Mouse (Mus musculus) MEL (cell line): ENCODE results near the gene Snapc5. TPM values are rescaled to one million over a fixed set of nuclear protein-coding genes. Genes with fewer than 3 reads are reported as not detected.
A peak's percentile ranks its signal among the peaks of the same experiment; 100 is the strongest.

Source experiments
- DNase-seq: peaks from one replicate; pipeline ENCODE4 v3.0.0; 2011; ENCODE audit warnings: low read depth, low spot score
- H3K27ac ChIP-seq: 2 replicates; pipeline ENCODE4 v1.5.1; 2012; ENCODE audit warnings: low read depth, mild to moderate bottlenecking, control low read depth, low read length, moderate library complexity; ENCODE audit not compliant: control insufficient read depth
- H3K27me3 ChIP-seq, 2 experiments: fragments of 150-350 bp in 1 of 2; sonication (generic) in 1 of 2; 2 replicates each; pipeline ENCODE4 v1.6.1; 2012; ENCODE audit warnings: low read length in 2 of 2, mild to moderate bottlenecking in 2 of 2, improper control_type of control experiment in 1 of 2, moderate library complexity in 1 of 2; ENCODE audit not compliant: insufficient read depth in 2 of 2, control insufficient read depth in 1 of 2
- H3K36me3 ChIP-seq, 2 experiments: 2 replicates each; pipeline ENCODE4 v1.6.1; 2012 to 2014; ENCODE audit warnings: low read length in 2 of 2, improper control_type of control experiment in 1 of 2, inconsistent platforms in 1 of 2, mild to moderate bottlenecking in 1 of 2; ENCODE audit not compliant: insufficient read depth in 2 of 2, control insufficient read depth in 1 of 2
- H3K4me1 ChIP-seq, 2 experiments: fragments of 150-350 bp in 1 of 2; sonication (generic) in 1 of 2; 2 replicates each; pipeline ENCODE4 v1.6.1; 2012; ENCODE audit warnings: low read length in 2 of 2, improper control_type of control experiment in 1 of 2, mild to moderate bottlenecking in 1 of 2; ENCODE audit not compliant: insufficient read depth in 2 of 2, control insufficient read depth in 1 of 2
- H3K4me3 ChIP-seq, 2 experiments: fragments of 150-350 bp in 1 of 2; sonication (generic) in 1 of 2; 2 replicates each; pipeline ENCODE4 v1.5.1; 2012; ENCODE audit warnings: low read depth in 2 of 2, low read length in 2 of 2, mild to moderate bottlenecking in 2 of 2, moderate library complexity in 2 of 2, control low read depth in 1 of 2, improper control_type of control experiment in 1 of 2; ENCODE audit not compliant: control insufficient read depth in 1 of 2, insufficient read depth in 1 of 2
- H3K79me2 ChIP-seq: 2 replicates; pipeline ENCODE4 v1.6.1; 2012; ENCODE audit warnings: mild to moderate bottlenecking, low read length, moderate library complexity; ENCODE audit not compliant: control insufficient read depth, poor library complexity, insufficient read depth
- H3K9ac ChIP-seq: 2 replicates; pipeline ENCODE4 v1.6.1; 2012; ENCODE audit warnings: low read depth, mild to moderate bottlenecking, control low read depth, low read length, moderate library complexity; ENCODE audit not compliant: control insufficient read depth, poor library complexity, severe bottlenecking
- H3K9me3 ChIP-seq: fragments of 150-350 bp; sonication (generic); replicated peaks from 2 replicates; pipeline ENCODE4 v1.6.1; 2012; ENCODE audit warnings: mild to moderate bottlenecking, low read length, improper control_type of control experiment, moderate library complexity; ENCODE audit not compliant: insufficient read depth
- BHLHE40 ChIP-seq: IDR thresholded peaks from 2 replicates; pipeline ENCODE4 v1.6.1; 2012; ENCODE audit warnings: low read depth, mild to moderate bottlenecking, inconsistent platforms, low read length, improper control_type of control experiment, borderline replicate concordance
- CHD1 ChIP-seq: IDR thresholded peaks from 2 replicates; pipeline ENCODE4 v1.6.1; 2012; ENCODE audit warnings: low read depth, mild to moderate bottlenecking, inconsistent platforms, low read length, improper control_type of control experiment
- MAZ ChIP-seq: IDR thresholded peaks from 2 replicates; pipeline ENCODE4 v1.6.1; 2012; ENCODE audit warnings: low read depth, mild to moderate bottlenecking, inconsistent platforms, low read length, improper control_type of control experiment
- MYB ChIP-seq: IDR thresholded peaks from 2 replicates; pipeline ENCODE4 v1.6.1; 2011; ENCODE audit warnings: mild to moderate bottlenecking, low read depth, low read length, improper control_type of control experiment
- POLR2A ChIP-seq, 2 experiments: IDR thresholded peaks; 2 replicates each; pipeline ENCODE4 v1.6.1; 2011 to 2012; ENCODE audit warnings: low read length in 2 of 2, mild to moderate bottlenecking in 2 of 2, control low read depth in 1 of 2, improper control_type of control experiment in 1 of 2, low read depth in 1 of 2, moderate library complexity in 1 of 2; ENCODE audit not compliant: control insufficient read depth in 1 of 2, insufficient read depth in 1 of 2, poor library complexity in 1 of 2
- SIN3A ChIP-seq: IDR thresholded peaks from 2 replicates; pipeline ENCODE4 v1.6.1; 2012; ENCODE audit warnings: low read length, improper control_type of control experiment, inconsistent platforms
- SMC3 ChIP-seq: IDR thresholded peaks from 2 replicates; pipeline ENCODE4 v1.6.1; 2011; ENCODE audit warnings: low read depth, low read length, improper control_type of control experiment
- ZMIZ1 ChIP-seq: IDR thresholded peaks from 2 replicates; pipeline ENCODE4 v1.6.1; 2012; ENCODE audit warnings: low read depth, mild to moderate bottlenecking, inconsistent platforms, low read length, improper control_type of control experiment, moderate library complexity
- ZNF384 ChIP-seq: IDR thresholded peaks from 2 replicates; pipeline ENCODE4 v1.6.1; 2012; ENCODE audit warnings: low read depth, mild to moderate bottlenecking, inconsistent platforms, low read length, improper control_type of control experiment
- polyA plus RNA-seq, 2 experiments: library from polyadenylated mRNA; stranded (reverse) in 1 of 2; unstranded in 1 of 2; fragments of >175 nt in 1 of 2; fragments of >200 nt in 1 of 2; gene quantifications; 2 replicates each; pipeline versions ENCODE4 v1.2.1 to v1.2.4; 2012; ENCODE audit warnings: low replicate concordance in 2 of 2, low read depth in 1 of 2; ENCODE audit not compliant: insufficient read length in 2 of 2, insufficient read depth in 1 of 2, missing spikeins in 1 of 2
- total RNA-seq: library from RNA; depleted of rRNA; stranded (reverse); fragments of 300-350 nt; gene quantifications from 2 replicates; pipeline ENCODE4 v1.2.3, GENCODE M21; 2012

Gene Snapc5
- total and polyA plus RNA-seq, 3 experiments = 8.6 to 10.6 TPM; not detected in 1

- Histone ChIP-seq H3K27me3 (no peaks in the 10 kb centered on the region), H3K9me3 (no peaks in the 10 kb centered on the region), H3K79me2 (peaks cover 60% of the 10 kb centered on the region), H3K4me3 (peak overlapping the region; percentile 74 to 100), H3K27ac (peak overlapping the region; percentile 94), H3K4me1 (peaks cover 0 to 11% of the 10 kb centered on the region in 2 experiments; a peak in 3 of 4 replicates), H3K36me3 (peaks cover 29 to 43% of the 10 kb centered on the region in 2 experiments), H3K9ac (peak overlapping the region; percentile 100)
- TF ChIP-seq POLR2A (IDR thresholded peaks at IDR 0.05; ENCODE audit: control insufficient read depth in 1 of 2, insufficient read depth in 1 of 2, low read depth in 1 of 2, low read length in 2 of 2, poor library complexity in 1 of 2) (0 out of 4 replicates have a peak, but pooled peaks of 1 of the 2 experiments have one; percentile 14), ZMIZ1 (no peak)
- peak; percentile 50 for DNase-seq
These were observed 4.7 kb upstream of the Snapc5 start for GRCm38 (mm10) chr9:64174341-64174740.

- peaks cover 0 to 11% of the 10 kb centered on the region in 2 experiments; a peak in 3 of 4 replicates for H3K4me1 ChIP-seq
- H3K36me3 ChIP-seq = peaks cover 29 to 46% of the 10 kb centered on the region in 2 experiments
- TF ChIP-seq MYB (no peak), BHLHE40 (no peak), CHD1 (0 out of 2 replicates have a peak, but pooled peaks have one; percentile 70), MAZ (no peak), ZNF384 (no peak), SMC3 (no peak)
- H3K9me3 ChIP-seq = no peaks in the 10 kb centered on the region
- DNase-seq = no peak
- peaks cover 59% of the 10 kb centered on the region for H3K79me2 ChIP-seq
- H3K27me3 ChIP-seq = no peaks in the 10 kb centered on the region
- peak overlapping the region; percentile 68 for H3K27ac ChIP-seq
- peak overlapping the region; percentile 74 to 91 for H3K4me3 ChIP-seq
- peak overlapping the region; percentile 100 for H3K9ac ChIP-seq
These were observed 4.3 kb upstream of the Snapc5 start for GRCm38 (mm10) chr9:64174766-64175165.

- H3K27me3 ChIP-seq = no peaks in the 10 kb centered on the region
- TF ChIP-seq ZMIZ1 (0 out of 2 replicates have a peak, but pooled peaks have one; percentile 4), SIN3A (peak; percentile 8; the same call in 1 of the 2 replicates), CHD1 (no peak), MAZ (no peak), BHLHE40 (no peak)
- H3K27ac ChIP-seq = peak overlapping the region; percentile 68
- peaks cover 57% of the 10 kb centered on the region for H3K79me2 ChIP-seq
- H3K4me3 ChIP-seq = peak overlapping the region; percentile 74 to 91
- no peaks in the 10 kb centered on the region for H3K9me3 ChIP-seq
- H3K9ac ChIP-seq = peak overlapping the region; percentile 100
- DNase-seq = peak; percentile 30
- H3K36me3 ChIP-seq = peaks cover 30 to 43% of the 10 kb centered on the region in 2 experiments
- H3K4me1 ChIP-seq = peaks cover 0 to 8% of the 10 kb centered on the region in 2 experiments; a peak in 3 of 4 replicates
These were observed 3.7 kb upstream of the Snapc5 start for GRCm38 (mm10) chr9:64175378-64175777.
